Mouse (Mus musculus): ENCODE results near the gene Lpar6. TPM values are rescaled to one million over a fixed set of nuclear protein-coding genes. Genes with fewer than 3 reads are reported as not detected.

Gene Lpar6
- total and polyA plus RNA-seq, 3 experiments: 0.05 to 4.5 (median 2.0) TPM

DNA sequence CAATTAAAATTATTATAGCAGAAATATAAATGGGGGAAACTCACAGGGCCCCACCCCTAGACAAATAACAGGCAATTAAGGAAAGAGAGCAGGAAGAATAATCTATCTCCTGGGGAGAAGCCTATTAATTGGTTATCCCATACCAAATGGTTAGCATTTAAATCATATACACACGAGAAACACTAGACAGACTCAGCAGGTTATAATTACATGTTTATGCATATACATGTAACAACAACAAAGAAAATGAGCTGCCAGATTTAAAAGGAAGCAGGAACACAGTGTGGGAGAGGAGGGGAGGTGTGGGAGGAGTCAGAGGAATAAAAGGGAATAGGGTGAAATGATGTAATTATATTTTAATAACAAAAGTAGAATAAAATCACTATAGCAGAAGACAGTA lies 54.7 kb downstream of the Lpar6 start:
- H3K4me3 ChIP-seq (ENCODE audit: low read depth, low read length): no peak overlapping the region
- no peaks in the 10 kb centered on the region for H3K27me3 ChIP-seq (ENCODE audit: insufficient read depth, low read length)
- DNase-seq (ENCODE audit: low spot score) (no peak), ATAC-seq (ENCODE audit: extremely low read depth, insufficient number of reproducible peaks, low FRiP score, poor library complexity, severe bottlenecking) (no peak)
- TF ChIP-seq POLR2AphosphoS5 (IDR thresholded peaks at IDR 0.05; ENCODE audit: insufficient replicate concordance, low read depth, low read length): no peak
- no peak for TF ChIP-seq GATA1 (IDR thresholded peaks at IDR 0.05; ENCODE audit: borderline replicate concordance, low read length)
- TF ChIP-seq CTCF (IDR thresholded peaks at IDR 0.05; ENCODE audit: low read depth, low read length): no peak
- no peak for TF ChIP-seq GATA2 (IDR thresholded peaks at IDR 0.05; ENCODE audit: borderline replicate concordance, low read depth, low read length)
- no peak for TF ChIP-seq TAL1 (conservative IDR thresholded peaks at IDR 0.05; ENCODE audit: low read depth, low read length)
- peaks cover 64% of the 10 kb centered on the region for H3K4me1 ChIP-seq (ENCODE audit: insufficient read depth, low read depth, low read length)
- H3K36me3 ChIP-seq (replicated peaks): peaks cover 60% of the 10 kb centered on the region
- H3K9me3 ChIP-seq (replicated peaks): no peaks in the 10 kb centered on the region

Other genes starting within 250 kb of the Lpar6 start
- gene Cysltr2, start 188.8 kb upstream of the Lpar6 start, total RNA-seq (2014; fragmentation: Nextera tagmentation): not detected in 2 replicates
- 0.06 and 0.16 TPM in 2 replicates for gene Cysltr2, start 188.8 kb upstream of the Lpar6 start, total RNA-seq (2017)
- gene Cysltr2, start 188.8 kb upstream of the Lpar6 start, polyA plus RNA-seq (2012): not detected in 2 replicates
- gene Rcbtb2, start 114.9 kb upstream of the Lpar6 start, total RNA-seq (2014; fragmentation: Nextera tagmentation): 29.1 and 34.8 TPM in 2 replicates
- gene Rcbtb2, start 114.9 kb upstream of the Lpar6 start, total RNA-seq (2017): 47.2 and 49.9 TPM in 2 replicates
- gene Rcbtb2, start 114.9 kb upstream of the Lpar6 start, polyA plus RNA-seq (2012): 21.9 and 24.4 TPM in 2 replicates
- 390 and 393 TPM in 2 replicates for gene Rb1, start 87.9 kb downstream of the Lpar6 start, total RNA-seq (2014; fragmentation: Nextera tagmentation)
- gene Rb1, start 87.9 kb downstream of the Lpar6 start, total RNA-seq (2017): 57.4 and 64.9 TPM in 2 replicates
- gene Rb1, start 87.9 kb downstream of the Lpar6 start, polyA plus RNA-seq (2012): 10.1 and 11.6 TPM in 2 replicates
- 474 and 507 TPM in 2 replicates for gene Itm2b, start 147.4 kb downstream of the Lpar6 start, total RNA-seq (2014; fragmentation: Nextera tagmentation)
- 523 and 553 TPM in 2 replicates for gene Itm2b, start 147.4 kb downstream of the Lpar6 start, total RNA-seq (2017)
- gene Itm2b, start 147.4 kb downstream of the Lpar6 start, polyA plus RNA-seq (2012): 104 and 121 TPM in 2 replicates